Mouse (Mus musculus): Measurements from ENCODE around the gene Vapb.

Gene Vapb

GRCm38 (mm10) chr2:173739107-173739506 is 1.8 kb downstream of the Vapb start:
- DNase-seq: no peak

GRCm38 (mm10) chr2:173742090-173742489 is 4.8 kb downstream of the Vapb start:
- DNase-seq: no peak

GRCm38 (mm10) chr2:173742744-173743143 is 5.4 kb downstream of the Vapb start:
- DNase-seq: no peak

- DNase-seq: no peak
Observed at GRCm38 (mm10) chr2:173744070-173744815, 6.9 kb downstream of the Vapb start.

- DNase-seq: no peak
Observed at GRCm38 (mm10) chr2:173748961-173749659, 11.8 kb downstream of the Vapb start.

- DNase-seq: no peak
Observed at GRCm38 (mm10) chr2:173755433-173756144, 18.3 kb downstream of the Vapb start.

GRCm38 (mm10) chr2:173757624-173758155 is 20.4 kb downstream of the Vapb start:
- DNase-seq: no peak

GRCm38 (mm10) chr2:173760607-173761006 is 23.3 kb downstream of the Vapb start:
- no peak for DNase-seq

- DNase-seq: no peak
Observed at GRCm38 (mm10) chr2:173764629-173765028, 27.3 kb downstream of the Vapb start.

GRCm38 (mm10) chr2:173767959-173768595 is 30.8 kb downstream of the Vapb start:
- DNase-seq: no peak

GRCm38 (mm10) chr2:173769183-173769582 is 31.9 kb downstream of the Vapb start:
- no peak for DNase-seq

GRCm38 (mm10) chr2:173770620-173771019 is 33.3 kb downstream of the Vapb start:
- no peak for DNase-seq

- no peak for DNase-seq
Observed at GRCm38 (mm10) chr2:173771706-173772105, 34.4 kb downstream of the Vapb start.

GRCm38 (mm10) chr2:173775556-173775955 is 38.2 kb downstream of the Vapb start:
- DNase-seq: no peak

- no peak for DNase-seq
Observed at GRCm38 (mm10) chr2:173776108-173776507, 38.8 kb downstream of the Vapb start.

GRCm38 (mm10) chr2:173780931-173781330 is 43.6 kb downstream of the Vapb start:
- DNase-seq: no peak

- DNase-seq: no peak
Observed at GRCm38 (mm10) chr2:173784366-173784765, 47.1 kb downstream of the Vapb start.

GRCm38 (mm10) chr2:173784884-173785283 is 47.6 kb downstream of the Vapb start:
- DNase-seq: no peak

GRCm38 (mm10) chr2:173789945-173790804 is 52.9 kb downstream of the Vapb start:
- no peak for DNase-seq

GRCm38 (mm10) chr2:173791904-173792757 is 54.8 kb downstream of the Vapb start:
- no peak for DNase-seq

GRCm38 (mm10) chr2:173794018-173794417 is 56.7 kb downstream of the Vapb start:
- no peak for DNase-seq
